Mouse (Mus musculus): ENCODE measurements around the gene Bbip1. TPM values are rescaled to one million over a fixed set of nuclear protein-coding genes. Genes with fewer than 3 reads are reported as not detected.

Bbip1 gene
- total RNA-seq, 1 experiment from 2014 or later = 74.0 TPM

- no peak for ATAC-seq (ENCODE audit: extremely low read depth, insufficient number of reproducible peaks, low FRiP score, poor library complexity, severe bottlenecking)
Observed at GRCm38 (mm10) chr19:53894538-53895121, 49.8 kb downstream of the Bbip1 start.

- peak; percentile 31; the same call in 1 of the 2 replicates for ATAC-seq (ENCODE audit: extremely low read depth, insufficient number of reproducible peaks, low FRiP score, poor library complexity, severe bottlenecking)
Observed at GRCm38 (mm10) chr19:53893711-53894171, 50.7 kb downstream of the Bbip1 start.

GRCm38 (mm10) chr19:53892838-53893359, 51.5 kb downstream of the Bbip1 start:
- ATAC-seq (ENCODE audit: extremely low read depth, insufficient number of reproducible peaks, low FRiP score, poor library complexity, severe bottlenecking) = no peak

GRCm38 (mm10) chr19:53892061-53892460, 52.4 kb downstream of the Bbip1 start, which contains the start of gene Pdcd4:
TSS of gene Pdcd4 (plus strand) at chr19:53892231.
- ATAC-seq (ENCODE audit: extremely low read depth, insufficient number of reproducible peaks, low FRiP score, poor library complexity, severe bottlenecking) = no peak

- ATAC-seq (ENCODE audit: extremely low read depth, insufficient number of reproducible peaks, low FRiP score, poor library complexity, severe bottlenecking) = no peak
Observed at GRCm38 (mm10) chr19:53891569-53891968, 52.9 kb downstream of the Bbip1 start.

- ATAC-seq (ENCODE audit: extremely low read depth, insufficient number of reproducible peaks, low FRiP score, poor library complexity, severe bottlenecking) = peak; percentile 72
Observed at GRCm38 (mm10) chr19:53890781-53891251, 53.6 kb downstream of the Bbip1 start.

- no peak for ATAC-seq (ENCODE audit: extremely low read depth, insufficient number of reproducible peaks, low FRiP score, poor library complexity, severe bottlenecking)
Observed at GRCm38 (mm10) chr19:53890274-53890673, 54.2 kb downstream of the Bbip1 start.

- no peak for ATAC-seq (ENCODE audit: extremely low read depth, insufficient number of reproducible peaks, low FRiP score, poor library complexity, severe bottlenecking)
Observed at GRCm38 (mm10) chr19:53889555-53889954, 54.9 kb downstream of the Bbip1 start.

GRCm38 (mm10) chr19:53888331-53888730, 56.1 kb downstream of the Bbip1 start:
- no peak for ATAC-seq (ENCODE audit: extremely low read depth, insufficient number of reproducible peaks, low FRiP score, poor library complexity, severe bottlenecking)

- no peak for ATAC-seq (ENCODE audit: extremely low read depth, insufficient number of reproducible peaks, low FRiP score, poor library complexity, severe bottlenecking)
Observed at GRCm38 (mm10) chr19:53887822-53888221, 56.6 kb downstream of the Bbip1 start.

GRCm38 (mm10) chr19:53886576-53887370, 57.7 kb downstream of the Bbip1 start:
- ATAC-seq (ENCODE audit: extremely low read depth, insufficient number of reproducible peaks, low FRiP score, poor library complexity, severe bottlenecking) = no peak

- no peak for ATAC-seq (ENCODE audit: extremely low read depth, insufficient number of reproducible peaks, low FRiP score, poor library complexity, severe bottlenecking)
Observed at GRCm38 (mm10) chr19:53885450-53885849, 59.0 kb downstream of the Bbip1 start.

- ATAC-seq (ENCODE audit: extremely low read depth, insufficient number of reproducible peaks, low FRiP score, poor library complexity, severe bottlenecking) = no peak
Observed at GRCm38 (mm10) chr19:53881786-53882185, 62.6 kb downstream of the Bbip1 start.

- no peak for ATAC-seq (ENCODE audit: extremely low read depth, insufficient number of reproducible peaks, low FRiP score, poor library complexity, severe bottlenecking)
Observed at GRCm38 (mm10) chr19:53880460-53880859, 64.0 kb downstream of the Bbip1 start.

Other genes starting within 250 kb of the Bbip1 start
- gene Pdcd4, start 52.4 kb downstream of the Bbip1 start, total RNA-seq (2017) = 162 and 168 TPM in 2 replicates
- 70.9 and 75.4 TPM in 2 replicates for gene Shoc2, start 321 bp downstream of the Bbip1 start, total RNA-seq (2017)
- gene Adra2a, start 99.5 kb upstream of the Bbip1 start, total RNA-seq (2017) = 0.23 and 0.25 TPM in 2 replicates

Measured in neutrophil, adult 5-6 weeks (primary cell).